10 mouse cellular contexts compared by ENCODE assay signal in genomic region chr6:34879911-34880475, GRCm38 (mm10). TPM values are rescaled to one million over a fixed set of nuclear protein-coding genes. Genes with fewer than 3 reads are reported as not detected.
DNase-seq lines count a peak whose midpoint lies in the region; ATAC-seq and TF ChIP-seq lines count a peak whose summit lies in the region.
"Had no signal": no experiment of that assay in that cellular context is flagged by ENCODE, and none has a peak within 500 bp of the region (broad histone marks: within the 10 kb centered on the region; RNA-seq: fewer than 3 reads in every experiment).

No protein-coding gene starts in this region.

- no peak overlapping the region for H3K4me3 ChIP-seq in neural tube, embryonic 11.5 days (ENCODE audit: low read depth, low read length)
- no peak overlapping the region for H3K4me3 ChIP-seq in neural tube, embryonic 15.5 days (replicated peaks)
- H3K4me3 ChIP-seq in embryonic fibroblast, embryonic 13.5 days (ENCODE audit: insufficient read depth, low read length), result no peak overlapping the region
- no peak overlapping the region for H3K4me3 ChIP-seq in midbrain, embryonic 15.5 days
- H3K4me3 ChIP-seq: limb, embryonic 15.5 days; stomach, embryonic 15.5 days had no signal

- WGBS in neural tube, embryonic 11.5 days, result 62% methylated on average over 6 of the region's 6 CpGs
- 58% methylated on average over 6 of the region's 6 CpGs for WGBS in neural tube, embryonic 15.5 days
- 52% methylated on average over 6 of the region's 6 CpGs for WGBS in midbrain, embryonic 15.5 days

- TF ChIP-seq CTCF in embryonic fibroblast, embryonic 13.5 days (IDR thresholded peaks at IDR 0.05; ENCODE audit: borderline replicate concordance, insufficient read depth, low read length), result 0 out of 2 replicates have a peak, but pooled peaks have one; percentile 8

- H3K4me2 ChIP-seq in neural tube, embryonic 11.5 days (ENCODE audit: low read depth), result no peak overlapping the region
- H3K4me2 ChIP-seq in neural tube, embryonic 15.5 days, result no peak overlapping the region
- no peak overlapping the region for H3K4me2 ChIP-seq in midbrain, embryonic 15.5 days
- H3K4me2 ChIP-seq: limb, embryonic 15.5 days; stomach, embryonic 15.5 days had no signal

- no peak overlapping the region for H3K27ac ChIP-seq in neural tube, embryonic 11.5 days (ENCODE audit: low read depth, low read length)
- H3K27ac ChIP-seq in neural tube, embryonic 15.5 days (replicated peaks), result no peak overlapping the region
- H3K27ac ChIP-seq in embryonic fibroblast, embryonic 13.5 days (ENCODE audit: insufficient read depth, low read length), result no peak overlapping the region
- H3K27ac ChIP-seq in midbrain, embryonic 15.5 days, result no peak overlapping the region
- H3K27ac ChIP-seq: stomach, embryonic 15.5 days had no signal

- H3K27me3 ChIP-seq in neural tube, embryonic 11.5 days (ENCODE audit: control insufficient read depth, insufficient read depth, low read length), result no peaks in the 10 kb centered on the region
- no peaks in the 10 kb centered on the region for H3K27me3 ChIP-seq in neural tube, embryonic 15.5 days (replicated peaks)
- no peaks in the 10 kb centered on the region for H3K27me3 ChIP-seq in midbrain, embryonic 15.5 days (replicated peaks)
- H3K27me3 ChIP-seq: limb, embryonic 15.5 days; stomach, embryonic 15.5 days had no signal

- no peak overlapping the region for H3K9ac ChIP-seq in neural tube, embryonic 11.5 days (ENCODE audit: low read length)
- H3K9ac ChIP-seq in neural tube, embryonic 15.5 days (replicated peaks), result no peak overlapping the region
- H3K9ac ChIP-seq in midbrain, embryonic 15.5 days, result no peak overlapping the region
- H3K9ac ChIP-seq: limb, embryonic 15.5 days; stomach, embryonic 15.5 days had no signal

- H3K9me3 ChIP-seq in neural tube, embryonic 11.5 days (ENCODE audit: control insufficient read depth, low read length), result no peaks in the 10 kb centered on the region
- H3K9me3 ChIP-seq in neural tube, embryonic 15.5 days (replicated peaks), result no peaks in the 10 kb centered on the region
- no peaks in the 10 kb centered on the region for H3K9me3 ChIP-seq in midbrain, embryonic 15.5 days
- H3K9me3 ChIP-seq: limb, embryonic 15.5 days; stomach, embryonic 15.5 days had no signal

- intact Hi-C loops in left cerebral cortex, postnatal 4 days (cut with DNase I), result loop anchor here (5.0 kb wide), 1 partner anchor 368 kb away; no protein-coding TSS in a partner anchor

- H3K4me1 ChIP-seq in neural tube, embryonic 11.5 days (ENCODE audit: control insufficient read depth, insufficient read depth, low read length), result no peaks in the 10 kb centered on the region
- H3K4me1 ChIP-seq in neural tube, embryonic 15.5 days, result peaks cover 22% of the 10 kb centered on the region
- peaks cover 2% of the 10 kb centered on the region; the same call in 1 of the 2 replicates for H3K4me1 ChIP-seq in embryonic fibroblast, embryonic 13.5 days (ENCODE audit: control insufficient read depth, insufficient read depth, low read length)
- H3K4me1 ChIP-seq in midbrain, embryonic 15.5 days, result peaks cover 18% of the 10 kb centered on the region

- no peak for ATAC-seq in neural tube, embryonic 11.5 days (ENCODE audit: insufficient read depth, low FRiP score, low TSS enrichment)
- no peak for ATAC-seq in neural tube, embryonic 15.5 days (ENCODE audit: low FRiP score)
- ATAC-seq in midbrain, embryonic 15.5 days (replicated peaks), result no peak

- peak; percentile 61 to 82 for DNase-seq in adrenal gland, adult (ENCODE audit: inconsistent age in 2 of 2, low spot score in 1 of 2)
- DNase-seq in adrenal gland, adult 18-20 months (ENCODE audit: low spot score in 2 of 2), result no peak
- peak; percentile 24 for DNase-seq in neural tube, embryonic 11.5 days (ENCODE audit: low spot score)
- DNase-seq in left cerebral cortex, postnatal 4 days, result peak; percentile 51
- peak; percentile 46 to 51 for DNase-seq in right cerebral cortex, postnatal 36 days (ENCODE audit: low spot score in 2 of 2)

- H3K36me3 ChIP-seq in neural tube, embryonic 11.5 days (ENCODE audit: control insufficient read depth, insufficient read depth, low read length), result no peaks in the 10 kb centered on the region; the same call in 1 of the 2 replicates
- peaks cover 36% of the 10 kb centered on the region for H3K36me3 ChIP-seq in neural tube, embryonic 15.5 days
- H3K36me3 ChIP-seq in midbrain, embryonic 15.5 days (replicated peaks), result 0 out of 2 replicates have a peak, but pooled peaks cover 4% of the 10 kb centered on the region

- TF ChIP-seq POLR2A in embryonic fibroblast, embryonic 13.5 days (IDR thresholded peaks at IDR 0.05; ENCODE audit: low read depth, low read length), result no peak

RNA-seq across cellular contexts. Expression of gene Cyren, which starts 2.1 kb away (rescaled TPM):
- 1 to 10 TPM; 6.9 to 7.6 TPM for total RNA-seq in adrenal gland, adult 18-20 months (2021)
- polyA plus RNA-seq in neural tube, embryonic 11.5 days (2014; fragmentation: Nextera tagmentation; extraction: Ambion mirVana), result 11.0 and 13.3 TPM in 2 replicates
- polyA plus RNA-seq in neural tube, embryonic 15.5 days (2015; fragmentation: Nextera tagmentation; extraction: Ambion mirVana), result 8.8 and 10.6 TPM in 2 replicates
- 6.0 and 10.0 TPM in 2 replicates for polyA plus RNA-seq in embryonic fibroblast, embryonic 13.5 days (2011; ENCODE audit: insufficient read length, low read depth, missing spikeins)
- 1 to 10 TPM; 5.3 to 5.7 TPM for total RNA-seq in left cerebral cortex, postnatal 4 days (2021)
- 10.6 and 11.3 TPM in 2 replicates for polyA plus RNA-seq in midbrain, embryonic 15.5 days (2015; fragmentation: Nextera tagmentation; extraction: Ambion mirVana)

RNA-seq across cellular contexts. Expression of gene Tmem140, which starts 17.0 kb away (rescaled TPM):
- 10 to 100 TPM; 23.8 to 39.5 TPM for total RNA-seq in adrenal gland, adult 18-20 months (2021)
- 0.51 and 1.3 TPM in 2 replicates for polyA plus RNA-seq in neural tube, embryonic 11.5 days (2014; fragmentation: Nextera tagmentation; extraction: Ambion mirVana)
- 1.1 and 2.6 TPM in 2 replicates for polyA plus RNA-seq in neural tube, embryonic 15.5 days (2015; fragmentation: Nextera tagmentation; extraction: Ambion mirVana)
- 3.8 and 7.3 TPM in 2 replicates for polyA plus RNA-seq in embryonic fibroblast, embryonic 13.5 days (2011; ENCODE audit: insufficient read length, low read depth, missing spikeins)
- 1 to 10 TPM in 1 of 2 experiments, under 1 TPM in 1; 0.84 to 1.4 TPM for total RNA-seq in left cerebral cortex, postnatal 4 days (2021)
- polyA plus RNA-seq in midbrain, embryonic 15.5 days (2015; fragmentation: Nextera tagmentation; extraction: Ambion mirVana), result 1.5 and 1.9 TPM in 2 replicates

RNA-seq across cellular contexts. Expression of gene Wdr91, which starts 30.7 kb away (rescaled TPM):
- 10 to 100 TPM; 13.0 to 18.6 TPM for total RNA-seq in adrenal gland, adult 18-20 months (2021)
- 11.0 and 12.0 TPM in 2 replicates for polyA plus RNA-seq in neural tube, embryonic 11.5 days (2014; fragmentation: Nextera tagmentation; extraction: Ambion mirVana)
- 13.4 and 15.1 TPM in 2 replicates for polyA plus RNA-seq in neural tube, embryonic 15.5 days (2015; fragmentation: Nextera tagmentation; extraction: Ambion mirVana)
- polyA plus RNA-seq in embryonic fibroblast, embryonic 13.5 days (2011; ENCODE audit: insufficient read length, low read depth, missing spikeins), result 8.8 and 12.1 TPM in 2 replicates
- 10 to 100 TPM; 26.7 to 28.5 TPM for total RNA-seq in left cerebral cortex, postnatal 4 days (2021)
- 15.5 and 16.1 TPM in 2 replicates for polyA plus RNA-seq in midbrain, embryonic 15.5 days (2015; fragmentation: Nextera tagmentation; extraction: Ambion mirVana)

RNA-seq across cellular contexts. Expression of gene Stra8, which starts 40.0 kb away (rescaled TPM):
- not detected for total RNA-seq in adrenal gland, adult 18-20 months (2021)
- polyA plus RNA-seq in neural tube, embryonic 11.5 days (2014; fragmentation: Nextera tagmentation; extraction: Ambion mirVana), result 0.20 TPM in 1 of 2 replicates, not detected in the other
- not detected in 2 replicates for polyA plus RNA-seq in neural tube, embryonic 15.5 days (2015; fragmentation: Nextera tagmentation; extraction: Ambion mirVana)
- polyA plus RNA-seq in embryonic fibroblast, embryonic 13.5 days (2011; ENCODE audit: insufficient read length, low read depth, missing spikeins), result not detected in 2 replicates
- not detected for total RNA-seq in left cerebral cortex, postnatal 4 days (2021)
- not detected in 2 replicates for polyA plus RNA-seq in midbrain, embryonic 15.5 days (2015; fragmentation: Nextera tagmentation; extraction: Ambion mirVana)
- polyA plus RNA-seq: limb, embryonic 15.5 days; stomach, embryonic 15.5 days had no signal

Comparison
In these comparisons a context has a peak if more than half of its experiments do, and no peak if none do; other contexts are left out.
1. DNase-seq: peak in adrenal gland, adult (2 of 2), neural tube, embryonic 11.5 days (single experiment), left cerebral cortex, postnatal 4 days (single experiment) and right cerebral cortex, postnatal 36 days (2 of 2); none in adrenal gland, adult 18-20 months (0 of 2).